Mouse (Mus musculus) CH12.LX (cell line): ENCODE measurements around the gene Tspan5. TPM values are rescaled to one million over a fixed set of nuclear protein-coding genes. Genes with fewer than 3 reads are reported as not detected.

Experiments used
- DNase-seq: peaks from one replicate; pipeline ENCODE4 v3.0.0-alpha.2; 2013; ENCODE audit errors: extremely low read depth
- H3K27ac ChIP-seq: 2 replicates; pipeline ENCODE4 v1.5.1; 2012; ENCODE audit warnings: low read depth, mild to moderate bottlenecking, control low read depth, moderate library complexity; ENCODE audit not compliant: insufficient read depth
- H3K27me3 ChIP-seq: replicated peaks from 2 replicates; pipeline ENCODE3; 2012; ENCODE audit warnings: inconsistent platforms
- H3K36me3 ChIP-seq, 2 experiments: replicated peaks in 1 of 2; 2 replicates each; pipeline versions ENCODE3 to v1.6.1; 2012; ENCODE audit warnings: inconsistent platforms in 1 of 2, low read length in 1 of 2, mild to moderate bottlenecking in 1 of 2, mixed read lengths in 1 of 2, moderate library complexity in 1 of 2; ENCODE audit not compliant: control insufficient read depth in 1 of 2, insufficient read depth in 1 of 2
- H3K4me1 ChIP-seq, 2 experiments: 2 replicates each; pipeline ENCODE4 v1.6.1; 2012; ENCODE audit warnings: inconsistent platforms in 1 of 2, moderate library complexity in 1 of 2; ENCODE audit not compliant: insufficient read depth in 2 of 2, control insufficient read depth in 1 of 2
- H3K4me2 ChIP-seq: 2 replicates; pipeline ENCODE4 v1.6.1; 2012; ENCODE audit warnings: low read depth, mild to moderate bottlenecking, control low read depth; ENCODE audit not compliant: poor library complexity, insufficient read depth, severe bottlenecking
- H3K4me3 ChIP-seq, 3 experiments: fragments of 150-350 bp in 1 of 3; sonication (generic) in 1 of 3; replicated peaks in 1 of 3; 2 replicates each; pipeline versions ENCODE3 to v1.5.1; 2011 to 2012; ENCODE audit warnings: low read depth in 2 of 3, low read length in 2 of 3, mild to moderate bottlenecking in 2 of 3, moderate library complexity in 2 of 3, control low read depth in 1 of 3, improper control_type of control experiment in 1 of 3, inconsistent platforms in 1 of 3, mixed read lengths in 1 of 3; ENCODE audit not compliant: poor library complexity in 1 of 3
- H3K79me2 ChIP-seq: replicated peaks from 2 replicates; pipeline ENCODE4 v1.6.1; 2012; ENCODE audit warnings: mild to moderate bottlenecking, moderate library complexity; ENCODE audit not compliant: control insufficient read depth, poor library complexity, insufficient read depth, severe bottlenecking; ENCODE audit errors: extremely low read depth
- H3K9ac ChIP-seq: 2 replicates; pipeline ENCODE4 v1.6.1; 2012; ENCODE audit warnings: low read depth, mild to moderate bottlenecking, control low read depth, moderate library complexity; ENCODE audit not compliant: insufficient read depth
- H3K9me3 ChIP-seq: replicated peaks from 2 replicates; pipeline ENCODE3; 2012; ENCODE audit warnings: low read length, inconsistent platforms, mixed read lengths
- BHLHE40 ChIP-seq: IDR thresholded peaks from 2 replicates; pipeline ENCODE4 v1.6.1; 2011; ENCODE audit warnings: mild to moderate bottlenecking, low read depth, low read length, improper control_type of control experiment
- CTCF ChIP-seq, 2 experiments: IDR thresholded peaks in 1 of 2; conservative IDR thresholded peaks in 1 of 2; 2 replicates each; pipeline ENCODE4 v1.5.1; 2011 to 2012; ENCODE audit warnings: low read depth in 2 of 2, low read length in 2 of 2, improper control_type of control experiment in 1 of 2, inconsistent platforms in 1 of 2, mild to moderate bottlenecking in 1 of 2, moderate library complexity in 1 of 2
- E2F4 ChIP-seq: IDR thresholded peaks from 2 replicates; pipeline ENCODE4 v1.6.1; 2011; ENCODE audit warnings: low read depth, low read length, improper control_type of control experiment; ENCODE audit not compliant: insufficient replicate concordance
- EP300 ChIP-seq: IDR thresholded peaks from 2 replicates; pipeline ENCODE4 v1.6.1; 2011; ENCODE audit warnings: low read length, improper control_type of control experiment
- JUN ChIP-seq: IDR thresholded peaks from 2 replicates; pipeline ENCODE4 v1.6.1; 2011; ENCODE audit warnings: low read depth, mild to moderate bottlenecking, low read length, improper control_type of control experiment, moderate library complexity; ENCODE audit not compliant: insufficient read depth
- MAX ChIP-seq: IDR thresholded peaks from 2 replicates; pipeline ENCODE4 v1.6.1; 2011; ENCODE audit warnings: low read length, improper control_type of control experiment
- MEF2A ChIP-seq: IDR thresholded peaks from 2 replicates; pipeline ENCODE4 v1.6.1; 2014; ENCODE audit warnings: low read depth, mild to moderate bottlenecking, inconsistent platforms, low read length, improper control_type of control experiment, borderline replicate concordance
- MXI1 ChIP-seq: IDR thresholded peaks from 2 replicates; pipeline ENCODE4 v1.6.1; 2011; ENCODE audit warnings: mild to moderate bottlenecking, low read depth, low read length, improper control_type of control experiment
- RCOR1 ChIP-seq: conservative IDR thresholded peaks from 2 replicates; pipeline ENCODE4 v1.6.1; 2012; ENCODE audit warnings: low read depth, mild to moderate bottlenecking, inconsistent platforms, low read length, improper control_type of control experiment
- USF1 ChIP-seq: IDR thresholded peaks from 2 replicates; pipeline ENCODE4 v1.6.1; 2014; ENCODE audit warnings: low read depth, mild to moderate bottlenecking, inconsistent platforms, low read length, improper control_type of control experiment
- USF2 ChIP-seq: conservative IDR thresholded peaks from 2 replicates; pipeline ENCODE4 v1.6.1; 2011; ENCODE audit warnings: low read depth, low read length, improper control_type of control experiment
- ZC3H11A ChIP-seq: IDR thresholded peaks from 2 replicates; pipeline ENCODE4 v1.6.1; 2012; ENCODE audit warnings: low read depth, mild to moderate bottlenecking, inconsistent platforms, low read length, improper control_type of control experiment
- ZKSCAN1 ChIP-seq: IDR thresholded peaks from 2 replicates; pipeline ENCODE4 v1.6.1; 2012; ENCODE audit warnings: low read depth, inconsistent platforms, low read length, improper control_type of control experiment, borderline replicate concordance
- ZNF384 ChIP-seq: IDR thresholded peaks from 2 replicates; pipeline ENCODE4 v1.6.1; 2012; ENCODE audit warnings: low read depth, low read length, improper control_type of control experiment, inconsistent platforms
- dilution Hi-C: fragments of 300-500 bp; cut with MboI; formaldehyde crosslinking; loops from 2 replicates; pipeline ENCODE4 v1.14.3; 2020; ENCODE audit warnings: low sequenced_read_pairs; ENCODE audit not compliant: extremely low pct_unique_long_range_greater_than_20kb, extremely low pct_ligation_motif_present
- in situ Hi-C: fragments of 300-500 bp; cut with MboI; formaldehyde crosslinking; loops from 3 replicates; pipeline ENCODE4 v1.14.3; 2019; ENCODE audit warnings: low sequenced_read_pairs, low pct_ligation_motif_present, low pct_unique_long_range_greater_than_20kb, mixed read lengths
- polyA plus RNA-seq: library from polyadenylated mRNA; unstranded; fragments of >175 nt; gene quantifications from 2 replicates; pipeline ENCODE4 v1.2.1, GENCODE M21; 2012; ENCODE audit warnings: low read depth; ENCODE audit not compliant: insufficient read length
- total RNA-seq, 2 experiments: library from RNA; depleted of rRNA; stranded (reverse); fragments of 300-350 nt in 1 of 2; fragments of >200 nt in 1 of 2; gene quantifications; 2 replicates each; pipeline ENCODE4 v1.2.3; 2012 to 2014

The Tspan5 gene
- total and polyA plus RNA-seq, 3 experiments: 17.2 to 43.1 (median 25.9) TPM

- Histone ChIP-seq H3K36me3 (no peaks in the 10 kb centered on the region), H3K9ac (no peak overlapping the region), H3K9me3 (no peaks in the 10 kb centered on the region), H3K27ac (no peak overlapping the region), H3K4me1 (peaks cover 9 to 11% of the 10 kb centered on the region in 2 experiments), H3K27me3 (no peaks in the 10 kb centered on the region), H3K79me2 (no peaks in the 10 kb centered on the region), H3K4me2 (no peak overlapping the region), H3K4me3 (no peak overlapping the region)
- dilution Hi-C loops: no loop called here
- no peak for DNase-seq
- TF ChIP-seq MAX: peak; percentile 87
- no peak for TF ChIP-seq EP300
- TF ChIP-seq USF1: peak; percentile 78
- TF ChIP-seq USF2: peak; percentile 89
- TF ChIP-seq BHLHE40: peak; percentile 85
- TF ChIP-seq MEF2A: no peak
- in situ Hi-C loops: loop anchor here (25.0 kb wide), 1 partner anchor 300 kb away; no protein-coding TSS in a partner anchor
These were observed 170.5 kb downstream of the Tspan5 start for GRCm38 (mm10) chr3:138912504-138912903.

DNA sequence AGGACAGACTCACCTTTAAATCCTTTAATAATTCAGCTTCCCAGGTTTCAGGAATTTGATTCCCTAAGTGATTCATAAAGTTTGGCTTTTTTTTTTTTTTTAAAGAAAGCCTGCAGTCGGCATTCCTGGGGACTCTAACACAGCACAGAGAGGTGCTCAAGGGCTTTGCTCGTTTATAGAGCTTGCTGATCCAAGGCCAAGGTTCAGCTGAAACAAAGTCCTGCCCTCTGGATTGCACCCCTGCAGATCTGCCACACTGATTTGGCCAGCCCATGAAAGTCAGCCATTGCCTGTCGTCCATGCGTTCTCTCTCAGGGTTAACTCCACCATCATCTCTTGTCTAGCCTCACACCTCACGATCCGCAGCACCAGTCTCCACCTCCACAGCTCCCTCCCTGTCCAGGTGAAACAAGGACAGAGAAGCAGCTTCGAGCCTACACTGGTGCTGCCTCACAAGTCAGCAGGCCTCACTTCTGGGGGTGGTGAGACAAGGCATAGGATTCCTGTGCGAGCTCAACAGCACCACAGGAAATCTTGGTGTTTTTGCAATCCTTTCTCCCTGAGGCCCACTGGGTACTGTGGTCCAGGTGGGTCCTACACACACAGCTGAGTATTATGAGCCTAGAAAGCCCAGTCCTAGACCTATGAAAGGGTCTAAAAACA lies 172.8 kb downstream of the Tspan5 start:
- H3K27ac ChIP-seq: no peak overlapping the region
- H3K9me3 ChIP-seq: no peaks in the 10 kb centered on the region
- no peaks in the 10 kb centered on the region for H3K27me3 ChIP-seq
- in situ Hi-C loops (loop anchor here (25.0 kb wide), 1 partner anchor 302 kb away; no protein-coding TSS in a partner anchor), dilution Hi-C loops (no loop called here)
- H3K79me2 ChIP-seq: no peaks in the 10 kb centered on the region
- TF ChIP-seq ZKSCAN1 (no peak), MXI1 (no peak), ZC3H11A (no peak), RCOR1 (no peak), ZNF384 (no peak), E2F4 (no peak), CTCF (conservative IDR thresholded peaks at IDR 0.05 in 1 of 2, IDR thresholded peaks at IDR 0.05 in 1 of 2; ENCODE audit: low read depth in 2 of 2, low read length in 2 of 2) (no peak)
- no peak overlapping the region for H3K4me3 ChIP-seq
- DNase-seq: no peak
- H3K36me3 ChIP-seq: no peaks in the 10 kb centered on the region
- H3K4me2 ChIP-seq: no peak overlapping the region
- no peak overlapping the region for H3K9ac ChIP-seq
- H3K4me1 ChIP-seq: peaks cover under 1 to 3% of the 10 kb centered on the region in 2 experiments; a peak in 3 of 4 replicates

DNA sequence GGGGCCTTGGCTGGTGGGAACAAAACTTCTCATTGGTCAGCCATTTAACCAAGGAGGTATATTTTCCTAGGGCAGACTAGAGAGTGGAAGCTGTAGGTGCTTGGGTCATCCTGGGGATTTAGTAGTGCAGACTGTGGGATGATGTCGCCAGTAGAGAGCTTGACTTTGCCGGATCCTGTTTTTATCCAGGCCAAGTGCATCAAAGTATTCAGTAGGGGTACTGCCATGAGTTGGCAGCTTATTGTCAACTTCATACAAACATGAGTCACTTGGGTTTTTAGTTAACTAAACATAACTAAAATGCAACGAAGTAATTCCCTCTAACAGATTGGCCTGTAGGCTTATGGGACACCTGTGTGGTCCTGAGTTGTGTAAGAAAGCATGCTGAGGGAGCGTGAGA lies 174.6 kb downstream of the Tspan5 start:
- H3K27me3 ChIP-seq: no peaks in the 10 kb centered on the region
- no peak overlapping the region for H3K4me2 ChIP-seq
- H3K9ac ChIP-seq: no peak overlapping the region
- in situ Hi-C loops (loop anchor here (25.0 kb wide), 1 partner anchor 304 kb away; no protein-coding TSS in a partner anchor), dilution Hi-C loops (no loop called here)
- no peaks in the 10 kb centered on the region for H3K79me2 ChIP-seq
- no peak overlapping the region for H3K4me3 ChIP-seq
- TF ChIP-seq RCOR1 (no peak), JUN (no peak)
- H3K27ac ChIP-seq: no peak overlapping the region
- DNase-seq: no peak
- no peaks in the 10 kb centered on the region for H3K9me3 ChIP-seq
- H3K36me3 ChIP-seq: no peaks in the 10 kb centered on the region
- peaks cover 0 to 3% of the 10 kb centered on the region in 2 experiments; a peak in 2 of 4 replicates for H3K4me1 ChIP-seq
